Comparison of ENCODE assay signal across 17 mouse cellular contexts in the genomic region with DNA sequence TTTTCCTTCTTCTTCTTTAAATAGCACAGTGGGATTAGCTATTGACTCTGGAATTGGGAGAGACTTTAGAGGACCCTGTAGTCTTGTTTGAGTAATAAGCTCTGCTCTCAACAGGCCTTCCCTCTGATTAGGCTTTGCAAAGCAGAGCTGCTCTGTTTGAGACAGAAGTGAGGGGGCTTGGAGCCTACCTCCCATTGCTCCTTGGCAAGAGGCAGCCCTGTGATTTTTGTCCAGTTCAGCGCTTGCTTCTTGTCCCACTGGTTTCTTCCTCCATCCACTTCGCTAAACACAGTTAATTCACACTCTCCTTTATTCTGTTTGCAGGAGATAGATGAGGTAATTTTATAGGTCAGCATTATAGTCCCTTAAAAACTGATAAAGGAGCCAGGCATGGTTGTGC. TPM values are rescaled to one million over a fixed set of nuclear protein-coding genes. Genes with fewer than 3 reads are reported as not detected.
DNase-seq lines count a peak whose midpoint lies in the region; ATAC-seq and TF ChIP-seq lines count a peak whose summit lies in the region.
"Had no signal": no experiment of that assay in that cellular context is flagged by ENCODE, and none has a peak within 500 bp of the region (broad histone marks: within the 10 kb centered on the region; RNA-seq: fewer than 3 reads in every experiment).

No protein-coding gene starts in this region.

- H3K4me3 ChIP-seq in layer of hippocampus, adult 2 months = no peak overlapping the region
- H3K4me3 ChIP-seq in neural tube, embryonic 15.5 days (replicated peaks) = no peak overlapping the region
- no peak overlapping the region for H3K4me3 ChIP-seq in intestine, postnatal 0 days (ENCODE audit: low read depth, low read length)
- H3K4me3 ChIP-seq: forebrain, embryonic 10.5 days; gastrocnemius, adult 2 months; kidney, embryonic 15.5 days; midbrain, embryonic 13.5 days; myocyte had no signal

- no peak for DNase-seq in layer of hippocampus, adult 2 months (ENCODE audit: low spot score in 2 of 2)
- no peak for DNase-seq in layer of hippocampus, postnatal 36 days
- DNase-seq in neural tube, embryonic 10.5 days (ENCODE audit: extremely low spot score, low spot score) = no peak
- no peak for DNase-seq in spleen, adult 12 weeks (ENCODE audit: low spot score)
- no peak for DNase-seq in heart, postnatal 14 days
- DNase-seq: adrenal gland, postnatal 14 days; cerebellum, postnatal 36 days; right cerebral cortex, postnatal 25 days had no signal

- H3K4me1 ChIP-seq in neural tube, embryonic 15.5 days = peaks cover 12% of the 10 kb centered on the region; the same call in 1 of the 2 replicates
- H3K4me1 ChIP-seq in intestine, postnatal 0 days (replicated peaks; ENCODE audit: control insufficient read depth, insufficient read depth, low read length) = no peaks in the 10 kb centered on the region

- H3K27me3 ChIP-seq in neural tube, embryonic 15.5 days (replicated peaks) = no peaks in the 10 kb centered on the region
- H3K27me3 ChIP-seq in intestine, postnatal 0 days (replicated peaks; ENCODE audit: control insufficient read depth, insufficient read depth, low read length) = no peaks in the 10 kb centered on the region
- H3K27me3 ChIP-seq: kidney, embryonic 15.5 days; midbrain, embryonic 13.5 days had no signal

- no peaks in the 10 kb centered on the region for H3K9me3 ChIP-seq in neural tube, embryonic 15.5 days (replicated peaks)
- H3K9me3 ChIP-seq in intestine, postnatal 0 days (ENCODE audit: control insufficient read depth) = no peaks in the 10 kb centered on the region
- H3K9me3 ChIP-seq: forebrain, embryonic 10.5 days; kidney, embryonic 15.5 days; midbrain, embryonic 13.5 days had no signal

- no peak overlapping the region for H3K9ac ChIP-seq in neural tube, embryonic 15.5 days (replicated peaks)
- H3K9ac ChIP-seq in intestine, postnatal 0 days (ENCODE audit: low read depth, low read length) = no peak overlapping the region
- H3K9ac ChIP-seq: kidney, embryonic 15.5 days; midbrain, embryonic 13.5 days had no signal

- peak overlapping the region; percentile 61; the same call in 1 of the 2 replicates for H3K27ac ChIP-seq in layer of hippocampus, adult 2 months
- 0 out of 2 replicates have a peak overlapping the region, but pooled peaks have one; percentile 6 for H3K27ac ChIP-seq in neural tube, embryonic 15.5 days (replicated peaks)
- H3K27ac ChIP-seq in intestine, postnatal 0 days (ENCODE audit: low read depth, low read length) = no peak overlapping the region
- H3K27ac ChIP-seq: forebrain, embryonic 10.5 days; kidney, embryonic 15.5 days; midbrain, embryonic 13.5 days had no signal

- ATAC-seq in neural tube, embryonic 15.5 days (ENCODE audit: low FRiP score) = no peak
- ATAC-seq in intestine, postnatal 0 days = peak; percentile 22; the same call in 1 of the 2 replicates
- ATAC-seq: midbrain, embryonic 13.5 days had no signal

- intact Hi-C loops in heart, postnatal 14 days (cut with DNase I) = no loop called here

- no peak overlapping the region for H3K4me2 ChIP-seq in neural tube, embryonic 15.5 days
- H3K4me2 ChIP-seq in intestine, postnatal 0 days (replicated peaks; ENCODE audit: low read depth) = no peak overlapping the region
- H3K4me2 ChIP-seq: heart, embryonic 11.5 days; kidney, embryonic 15.5 days; midbrain, embryonic 13.5 days had no signal

- no peak for TF ChIP-seq CTCF in layer of hippocampus, adult 2 months (conservative IDR thresholded peaks at IDR 0.05)
- TF ChIP-seq CTCF in intestine, postnatal 0 days (IDR thresholded peaks at IDR 0.05; ENCODE audit: low read depth) = no peak

- H3K36me3 ChIP-seq in neural tube, embryonic 15.5 days = peaks cover 32% of the 10 kb centered on the region
- peaks cover 11% of the 10 kb centered on the region; the same call in 1 of the 2 replicates for H3K36me3 ChIP-seq in intestine, postnatal 0 days (ENCODE audit: control insufficient read depth, insufficient read depth)
- H3K36me3 ChIP-seq: G1E had no signal

- WGBS in neural tube, embryonic 15.5 days = 72% methylated on average over 2 of the region's 2 CpGs
- WGBS in intestine, postnatal 0 days = 65% methylated on average over 2 of the region's 2 CpGs

RNA-seq across cellular contexts. Expression of gene Tnfrsf21, which starts 19.0 kb away (rescaled TPM):
- 100 to 1,000 TPM; 121 to 123 TPM for total RNA-seq in layer of hippocampus, adult 2 months (2021)
- total RNA-seq in layer of hippocampus, postnatal 36 days (2021) = 100 to 1,000 TPM; 119 to 127 TPM
- 78.6 and 84.4 TPM in 2 replicates for polyA plus RNA-seq in neural tube, embryonic 15.5 days (2015; fragmentation: Nextera tagmentation; extraction: Ambion mirVana)
- polyA plus RNA-seq in intestine, postnatal 0 days (2015; fragmentation: Nextera tagmentation; extraction: Ambion mirVana) = 9.0 and 10.0 TPM in 2 replicates
- total RNA-seq in heart, postnatal 14 days (2021) = 10 to 100 TPM; 17.6 to 18.6 TPM
- total RNA-seq: G1E had no signal
- polyA plus RNA-seq: G1E had no signal

Comparison
In these comparisons a context has a peak if more than half of its experiments do, and no peak if none do; other contexts are left out.
1. RNA of gene Tnfrsf21, which starts 19.0 kb away (total RNA-seq): 119 to 127 TPM in layer of hippocampus, postnatal 36 days and 121 to 123 TPM in layer of hippocampus, adult 2 months; 17.6 to 18.6 TPM in heart, postnatal 14 days; every median in the first group is over 4 times any median in the second.